Mouse (Mus musculus) liver, embryonic 14 days (tissue): ENCODE results near the gene Ppfia1. TPM values are rescaled to one million over a fixed set of nuclear protein-coding genes. Genes with fewer than 3 reads are reported as not detected.

ENCODE experiments used
- polyA plus RNA-seq: library from polyadenylated mRNA; depleted of rRNA; stranded (reverse); fragments of >200 nt; gene quantifications from 2 replicates; pipeline ENCODE4 v1.2.3, GENCODE M21; 2012; rRNA removed

Ppfia1 gene
- 14.4 and 14.6 TPM in 2 replicates for polyA plus RNA-seq

DNA sequence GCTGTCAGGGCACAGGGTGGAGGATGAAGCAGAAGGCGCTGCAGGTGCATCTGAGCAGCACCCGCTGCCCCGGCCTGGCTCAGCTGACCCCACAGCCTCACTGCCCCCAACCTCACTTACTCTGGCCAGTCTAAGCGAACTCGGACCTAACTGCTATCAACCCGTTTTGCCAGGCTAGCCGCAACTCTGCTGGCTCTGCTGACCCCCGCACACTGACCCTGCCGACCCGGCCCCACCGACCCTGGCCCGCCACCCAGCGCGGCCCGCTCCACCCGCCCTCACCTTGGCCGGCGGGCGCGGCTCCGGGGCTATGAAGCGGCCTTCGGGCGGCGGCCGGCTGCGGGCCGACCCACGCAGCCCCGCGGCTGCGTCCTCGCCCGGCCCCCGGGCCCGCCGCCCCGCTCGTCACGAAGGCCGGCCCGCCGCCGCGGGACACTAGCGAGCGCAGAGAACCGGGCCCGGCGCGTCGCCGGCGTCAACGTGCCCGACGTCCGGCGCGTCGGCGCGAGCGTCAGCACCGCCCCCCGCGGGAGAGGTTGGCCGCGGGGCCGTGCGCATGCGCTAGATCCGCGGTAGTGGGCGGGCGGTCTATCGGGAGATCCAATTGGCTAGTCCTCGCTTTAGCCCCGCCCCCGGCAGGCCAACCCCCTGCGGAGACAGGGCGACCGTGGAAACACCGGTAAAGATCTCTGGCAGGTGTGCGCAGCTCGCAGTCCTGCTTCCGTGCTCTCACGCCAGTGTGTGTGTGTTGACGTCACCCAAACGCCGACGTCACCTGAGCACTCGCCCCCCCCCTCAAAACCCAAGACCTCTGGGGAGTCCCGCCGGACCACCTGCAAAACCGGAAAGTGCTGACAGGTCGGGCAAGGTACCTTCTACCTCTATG is at the start of gene Ppfia1:
Ppfia1 (minus strand) TSS at position 493 of the 886 bp plus-strand sequence.

GRCm38 (mm10) chr7:144582284-144582980 is 28.9 kb upstream of the Ppfia1 start, which contains the start of gene Fadd:
TSS of gene Fadd (minus strand) at chr7:144582463.

DNA sequence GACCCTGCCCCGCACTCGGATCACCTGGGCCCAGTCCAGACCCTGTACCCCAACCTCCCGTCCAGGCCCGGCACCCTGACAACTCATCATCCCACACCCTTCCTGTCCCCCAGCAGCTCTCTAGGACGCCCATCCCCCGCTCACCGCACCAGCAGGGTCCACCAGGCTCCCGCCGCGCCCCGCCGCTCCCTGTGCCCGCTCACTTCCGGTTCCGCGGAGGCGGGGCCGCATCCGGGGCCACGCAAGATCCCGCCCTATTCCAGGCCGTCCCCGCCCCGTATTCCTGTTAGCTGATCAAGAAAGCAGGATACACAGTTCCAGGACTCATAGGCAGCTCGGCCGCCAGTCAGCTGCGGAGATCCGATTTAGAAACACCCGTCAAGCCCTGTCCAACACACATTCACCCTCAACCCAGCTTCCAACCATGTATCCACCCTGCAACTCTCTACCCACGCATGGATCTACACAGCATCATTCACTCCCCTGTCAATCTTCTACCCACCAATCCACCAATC is 82.9 kb downstream of the Ppfia1 start, which contains the start of gene Cttn:
Cttn (minus strand) TSS at position 465 of the 515 bp plus-strand sequence.

Other genes with a start within 250 kb of the Ppfia1 start
- gene Cttn, start 82.7 kb downstream of the Ppfia1 start, polyA plus RNA-seq = 34.6 and 37.5 TPM in 2 replicates
- 3.9 and 4.1 TPM in 2 replicates for gene Fadd, start 28.7 kb upstream of the Ppfia1 start, polyA plus RNA-seq
- 1.8 and 1.9 TPM in 2 replicates for gene Ano1, start 198.2 kb upstream of the Ppfia1 start, polyA plus RNA-seq